Mouse (Mus musculus) midbrain, embryonic 12.5 days (tissue): ENCODE measurements around the gene Barhl2. TPM values are rescaled to one million over a fixed set of nuclear protein-coding genes. Genes with fewer than 3 reads are reported as not detected.
A peak's percentile ranks its signal among the peaks of the same experiment; 100 is the strongest.

ENCODE experiments used
- ATAC-seq: fragments of 200-750 bp; cut with Nextera tagmentation; 2 replicates; pipeline ENCODE4 v1.8.0; 2017; ENCODE audit warnings: low read depth, moderate TSS enrichment, moderate library complexity; ENCODE audit not compliant: low FRiP score
- H3K27ac ChIP-seq: fragments of 300-500 bp; sonication (generic); replicated peaks from 2 replicates; pipeline ENCODE4 v1.5.1; 2016; ENCODE audit warnings: mild to moderate bottlenecking
- H3K27me3 ChIP-seq: fragments of 300-500 bp; sonication (generic); 2 replicates; pipeline ENCODE4 v1.6.1; 2016; ENCODE audit warnings: mild to moderate bottlenecking
- H3K36me3 ChIP-seq: fragments of 300-500 bp; sonication (generic); 2 replicates; pipeline ENCODE4 v1.6.1; 2016
- H3K4me1 ChIP-seq: fragments of 300-500 bp; sonication (generic); 2 replicates; pipeline ENCODE4 v1.6.1; 2016
- H3K4me2 ChIP-seq: fragments of 300-500 bp; sonication (generic); replicated peaks from 2 replicates; pipeline ENCODE4 v1.6.1; 2016; ENCODE audit warnings: mild to moderate bottlenecking, moderate library complexity
- H3K4me3 ChIP-seq: fragments of 300-500 bp; sonication (generic); 2 replicates; pipeline ENCODE4 v1.5.1; 2016; ENCODE audit warnings: mild to moderate bottlenecking
- H3K9ac ChIP-seq: fragments of 300-500 bp; sonication (generic); replicated peaks from 2 replicates; pipeline ENCODE4 v1.6.1; 2016; ENCODE audit warnings: mild to moderate bottlenecking, moderate library complexity
- H3K9me3 ChIP-seq: fragments of 300-500 bp; sonication (generic); 2 replicates; pipeline ENCODE4 v1.6.1; 2016; ENCODE audit warnings: mild to moderate bottlenecking
- WGBS: fragments of 180-500 bp; shearing (Covaris S2); methylation state at CpG from one replicate; pipeline ENCODE4 v1.1.7; 2016; 5-methylcytosine and 5-hydroxymethylcytosine counted together
- polyA plus RNA-seq: library from polyadenylated mRNA; unstranded; fragments of >200 nt; fragmentation: Nextera tagmentation; extraction: Ambion mirVana; gene quantifications from 2 replicates; pipeline ENCODE4 v1.2.1, GENCODE M21; 2016

Barhl2 gene
- polyA plus RNA-seq, 1 experiment from 2014 or later, result 8.4 TPM

DNA sequence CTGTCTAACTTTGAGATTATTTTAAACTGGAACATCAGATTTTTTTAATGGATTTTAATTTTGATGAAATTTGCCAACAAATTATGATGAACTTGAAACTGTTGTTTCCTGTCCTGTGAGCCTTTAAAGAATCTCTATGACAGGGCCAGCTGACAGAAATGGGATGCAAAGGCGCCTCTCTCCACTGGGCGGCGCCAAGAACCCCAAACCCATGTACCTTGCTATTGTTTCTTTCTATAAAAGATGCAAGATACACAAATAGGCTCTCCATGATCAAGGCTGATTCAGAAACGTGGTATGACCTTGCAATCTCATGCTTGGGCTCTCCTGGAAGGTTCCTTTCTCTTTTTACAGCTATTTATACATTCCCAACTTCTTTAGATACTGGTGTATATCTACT, 3.9 kb upstream of the Barhl2 start:
- Histone ChIP-seq H3K27me3 (peaks cover 99% of the 10 kb centered on the region), H3K9ac (no peak overlapping the region), H3K36me3 (no peaks in the 10 kb centered on the region), H3K4me1 (peaks cover 67% of the 10 kb centered on the region), H3K27ac (no peak overlapping the region), H3K4me3 (no peak overlapping the region), H3K4me2 (no peak overlapping the region), H3K9me3 (no peaks in the 10 kb centered on the region)
- ATAC-seq, result no peak
- WGBS, result 0% methylated on average over 4 of the region's 4 CpGs

DNA sequence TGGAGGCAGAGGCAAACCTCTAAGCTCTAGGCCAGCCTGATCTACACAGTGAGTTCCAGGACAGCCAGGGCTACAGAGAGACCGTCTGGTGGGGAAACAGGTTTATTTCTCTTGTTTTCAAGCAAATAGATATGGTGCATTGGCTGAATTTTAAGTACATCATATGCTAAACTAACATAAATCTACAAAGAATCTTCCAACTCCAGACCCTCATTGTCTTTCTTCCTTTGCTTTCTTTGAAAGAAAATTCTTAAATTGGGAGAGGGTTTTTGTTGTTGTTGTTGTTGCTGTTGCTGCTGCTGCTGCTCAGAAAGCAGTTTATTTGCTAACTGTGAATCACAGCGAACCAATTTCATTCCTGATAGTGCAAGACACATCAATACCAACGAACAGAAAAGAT, 3.5 kb upstream of the Barhl2 start:
- Histone ChIP-seq H3K4me2 (no peak overlapping the region), H3K27me3 (peaks cover 96% of the 10 kb centered on the region), H3K4me1 (peaks cover 62% of the 10 kb centered on the region), H3K4me3 (no peak overlapping the region), H3K36me3 (no peaks in the 10 kb centered on the region), H3K9me3 (no peaks in the 10 kb centered on the region), H3K9ac (no peak overlapping the region), H3K27ac (no peak overlapping the region)
- 10% methylated on average over 3 of the region's 3 CpGs for WGBS
- ATAC-seq, result no peak

DNA sequence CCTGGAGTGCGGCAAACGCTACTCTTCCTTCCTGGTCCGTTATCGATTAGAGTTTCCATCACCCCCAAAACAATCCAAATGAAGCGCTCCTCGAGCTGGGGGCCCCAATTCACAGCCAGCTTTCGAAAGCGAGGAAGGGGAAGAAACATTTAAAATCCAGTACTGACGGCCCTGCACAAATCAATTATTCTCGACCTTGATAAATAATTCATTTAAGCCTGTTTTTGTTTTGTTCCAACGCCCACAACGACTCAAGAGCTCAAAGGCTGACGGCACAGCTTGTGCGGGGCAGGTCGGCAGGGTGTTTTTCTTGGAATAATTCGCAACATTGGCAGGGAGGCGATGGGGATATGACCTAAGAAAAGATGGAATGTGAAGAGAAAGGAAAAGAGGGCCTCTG, 2.6 kb upstream of the Barhl2 start:
- Histone ChIP-seq H3K4me1 (peaks cover 54% of the 10 kb centered on the region), H3K36me3 (no peaks in the 10 kb centered on the region), H3K4me3 (peak overlapping the region; percentile 69), H3K27ac (peak overlapping the region; percentile 73), H3K4me2 (peak overlapping the region; percentile 89), H3K27me3 (peaks cover 94% of the 10 kb centered on the region), H3K9me3 (no peaks in the 10 kb centered on the region), H3K9ac (no peak overlapping the region; the same call in 1 of the 2 replicates)
- 1% methylated on average over 17 of the region's 17 CpGs for WGBS
- ATAC-seq, result no peak

DNA sequence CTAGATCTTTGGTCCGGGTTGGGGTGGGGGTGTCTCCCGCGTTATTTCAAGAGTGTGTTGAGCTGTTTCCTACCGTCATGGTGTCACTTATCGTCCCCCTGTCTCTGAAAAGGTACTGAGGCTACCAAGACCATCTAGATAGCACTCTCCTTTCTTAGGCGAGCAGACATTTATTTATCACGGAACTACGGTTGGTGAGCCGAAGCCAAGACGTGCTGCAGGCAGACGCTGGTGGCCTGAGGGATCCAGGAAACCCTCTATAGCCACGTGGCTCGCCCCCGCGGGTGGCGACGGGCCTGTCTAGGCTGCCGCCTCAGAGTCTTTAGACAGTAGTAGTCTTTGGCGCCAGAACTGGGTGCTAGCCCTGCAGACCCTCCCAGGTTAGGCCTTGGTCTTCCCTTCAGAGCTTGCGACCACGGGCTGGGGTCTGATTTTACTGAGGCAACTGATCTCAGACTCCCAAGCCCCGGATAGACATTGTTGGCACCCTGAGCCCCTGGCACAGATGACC, 2.1 kb upstream of the Barhl2 start:
- Histone ChIP-seq H3K9ac (no peak overlapping the region; the same call in 1 of the 2 replicates), H3K9me3 (no peaks in the 10 kb centered on the region), H3K4me3 (peak overlapping the region; percentile 69), H3K4me1 (peaks cover 49% of the 10 kb centered on the region), H3K27ac (peak overlapping the region; percentile 73), H3K4me2 (peak overlapping the region; percentile 89), H3K27me3 (peaks cover 94% of the 10 kb centered on the region), H3K36me3 (no peaks in the 10 kb centered on the region)
- under 1% methylated on average over 22 of the region's 22 CpGs for WGBS
- ATAC-seq, result no peak

DNA sequence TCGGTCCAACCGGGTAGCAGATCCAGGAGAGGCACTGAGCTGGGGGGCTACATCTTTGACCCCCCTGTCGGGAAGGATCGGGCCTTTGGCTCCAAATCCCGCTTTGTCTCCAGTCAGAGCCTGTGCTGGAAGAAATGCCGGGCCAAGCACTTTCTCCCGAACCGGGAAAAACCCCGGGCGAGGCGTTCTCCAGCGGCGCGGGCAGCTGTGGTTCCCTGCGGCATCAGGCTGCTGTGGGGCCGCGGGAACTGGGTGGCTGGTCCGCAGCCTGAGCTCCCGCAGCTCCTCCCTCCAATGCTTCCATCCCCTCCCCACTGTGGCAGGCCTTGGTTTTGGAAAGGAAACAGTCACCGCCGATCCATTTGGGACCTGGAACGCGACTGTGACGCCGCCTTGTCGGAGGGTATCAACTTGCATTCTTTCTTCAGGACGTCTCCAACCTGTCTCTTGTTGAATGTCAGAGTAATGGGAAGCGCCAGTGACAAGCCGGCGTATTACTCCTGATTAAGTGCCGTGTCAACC, 1.2 kb upstream of the Barhl2 start:
- Histone ChIP-seq H3K4me1 (peaks cover 41% of the 10 kb centered on the region), H3K27me3 (peaks cover 94% of the 10 kb centered on the region), H3K4me2 (peak overlapping the region; percentile 89), H3K9me3 (no peaks in the 10 kb centered on the region), H3K4me3 (peak overlapping the region; percentile 69), H3K36me3 (no peaks in the 10 kb centered on the region), H3K27ac (peak overlapping the region; percentile 81), H3K9ac (peak overlapping the region; percentile 77)
- no peak; the same call in 1 of the 2 replicates for ATAC-seq
- under 1% methylated on average over 26 of the region's 31 CpGs for WGBS

DNA sequence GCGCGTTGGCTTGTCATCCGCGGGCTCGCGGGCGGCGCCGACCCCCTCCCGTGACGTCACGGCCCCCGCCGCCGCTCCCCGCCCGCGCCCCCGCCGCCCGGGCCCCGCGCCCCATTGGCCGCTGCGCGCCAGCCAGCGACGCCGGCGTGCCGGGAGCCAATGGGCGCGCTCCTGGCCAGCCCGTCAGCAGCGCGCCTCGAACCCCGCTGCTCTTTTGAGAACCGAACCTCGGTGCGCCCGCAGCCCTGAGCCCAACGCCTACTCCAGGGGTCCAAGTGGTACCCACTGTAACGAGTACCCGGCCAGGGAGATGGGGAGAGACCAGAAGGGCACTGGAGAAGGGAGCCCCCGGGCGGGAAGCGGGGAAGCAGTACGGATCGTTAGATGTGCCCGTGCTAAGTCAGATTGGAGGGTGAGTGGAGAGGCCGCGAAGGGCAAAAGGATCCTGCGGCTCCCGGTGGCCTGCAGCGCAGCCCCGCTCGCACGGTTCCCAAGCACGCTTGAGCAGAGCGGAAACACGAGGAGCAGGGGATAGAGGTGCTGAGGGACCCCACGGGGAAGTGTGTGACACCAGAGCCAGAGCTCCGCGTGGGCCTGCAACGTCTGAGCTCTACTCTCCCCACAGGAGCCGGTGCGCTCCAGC, 632 bp upstream of the Barhl2 start:
- peak overlapping the region; percentile 77 for H3K9ac ChIP-seq
- H3K4me3 ChIP-seq, result peak overlapping the region; percentile 69
- peaks cover 94% of the 10 kb centered on the region for H3K27me3 ChIP-seq
- H3K4me1 ChIP-seq, result peaks cover 38% of the 10 kb centered on the region
- H3K36me3 ChIP-seq, result no peaks in the 10 kb centered on the region
- ATAC-seq, result peak; percentile 88
- WGBS, result under 1% methylated on average over 50 of the region's 68 CpGs
- H3K9me3 ChIP-seq, result no peaks in the 10 kb centered on the region
- H3K4me2 ChIP-seq, result peak overlapping the region; percentile 89
- peak overlapping the region; percentile 89 for H3K27ac ChIP-seq

DNA sequence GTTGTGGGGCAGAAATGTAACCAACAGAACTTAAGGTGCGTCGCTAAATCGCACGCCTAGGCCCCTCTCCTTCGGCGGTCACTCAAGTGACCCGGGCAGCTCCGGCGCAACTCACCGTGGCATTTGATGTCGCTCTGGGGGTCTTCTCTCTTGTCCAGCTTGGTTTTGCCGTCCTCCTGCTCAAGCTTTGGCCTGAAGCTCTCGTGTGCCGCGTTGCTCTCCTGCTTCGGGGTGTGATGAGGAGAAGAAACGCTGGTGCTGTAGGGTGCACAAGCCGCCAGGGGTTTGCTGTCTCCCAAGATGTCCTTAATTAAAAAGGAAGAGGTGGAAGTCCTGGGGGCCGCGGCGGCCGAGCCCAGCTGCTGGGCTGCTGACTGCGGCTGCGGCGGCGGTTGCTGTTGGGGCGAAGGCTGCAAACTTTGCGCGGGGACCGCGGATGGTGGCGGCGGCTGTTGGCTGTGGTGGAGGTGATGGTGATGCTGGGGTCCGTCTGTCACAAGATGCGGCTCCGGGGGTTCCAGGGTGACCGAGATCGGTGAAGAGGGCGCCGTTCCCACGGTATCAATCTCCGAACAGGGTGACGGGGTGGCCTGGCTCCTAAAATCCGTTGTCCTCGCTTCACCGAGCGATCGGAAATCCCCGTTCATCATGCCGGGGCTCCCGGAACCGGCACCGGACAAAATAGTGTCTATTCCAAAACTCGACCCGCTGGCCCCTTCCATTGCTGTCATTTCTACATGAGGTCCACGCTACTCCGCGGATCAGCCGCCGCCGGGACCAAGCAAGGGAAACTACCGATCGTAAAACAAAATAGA, 648 bp downstream of the Barhl2 start:
- Histone ChIP-seq H3K4me3 (peak overlapping the region; percentile 69), H3K27me3 (peaks cover 91% of the 10 kb centered on the region), H3K27ac (peak overlapping the region; percentile 89), H3K9me3 (no peaks in the 10 kb centered on the region), H3K36me3 (no peaks in the 10 kb centered on the region), H3K9ac (peak overlapping the region; percentile 77), H3K4me1 (peaks cover 38% of the 10 kb centered on the region), H3K4me2 (peak overlapping the region; percentile 89)
- WGBS, result under 1% methylated on average over 63 of the region's 63 CpGs
- no peak for ATAC-seq

DNA sequence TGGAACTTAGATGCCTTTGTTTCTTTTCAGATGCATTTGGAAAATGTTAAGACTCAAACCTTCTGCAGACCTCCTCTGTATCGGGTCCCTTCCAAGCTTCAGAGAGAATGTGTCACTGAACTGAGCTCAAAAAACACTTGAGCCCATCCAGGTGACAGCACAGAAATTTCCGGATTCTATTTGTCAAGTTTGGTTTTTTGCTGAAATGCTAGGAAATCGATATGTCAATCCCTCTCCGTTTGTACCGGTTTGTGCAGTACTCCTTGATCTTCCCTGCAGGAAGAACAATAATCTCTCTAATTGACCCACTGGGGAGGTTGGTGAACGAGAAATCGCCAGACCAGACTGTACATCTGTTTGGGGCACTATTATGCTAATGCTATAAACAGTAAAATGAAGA, 2.0 kb downstream of the Barhl2 start:
- peaks cover 45% of the 10 kb centered on the region for H3K4me1 ChIP-seq
- H3K4me2 ChIP-seq, result peak overlapping the region; percentile 52
- peak overlapping the region; percentile 46 for H3K4me3 ChIP-seq

DNA sequence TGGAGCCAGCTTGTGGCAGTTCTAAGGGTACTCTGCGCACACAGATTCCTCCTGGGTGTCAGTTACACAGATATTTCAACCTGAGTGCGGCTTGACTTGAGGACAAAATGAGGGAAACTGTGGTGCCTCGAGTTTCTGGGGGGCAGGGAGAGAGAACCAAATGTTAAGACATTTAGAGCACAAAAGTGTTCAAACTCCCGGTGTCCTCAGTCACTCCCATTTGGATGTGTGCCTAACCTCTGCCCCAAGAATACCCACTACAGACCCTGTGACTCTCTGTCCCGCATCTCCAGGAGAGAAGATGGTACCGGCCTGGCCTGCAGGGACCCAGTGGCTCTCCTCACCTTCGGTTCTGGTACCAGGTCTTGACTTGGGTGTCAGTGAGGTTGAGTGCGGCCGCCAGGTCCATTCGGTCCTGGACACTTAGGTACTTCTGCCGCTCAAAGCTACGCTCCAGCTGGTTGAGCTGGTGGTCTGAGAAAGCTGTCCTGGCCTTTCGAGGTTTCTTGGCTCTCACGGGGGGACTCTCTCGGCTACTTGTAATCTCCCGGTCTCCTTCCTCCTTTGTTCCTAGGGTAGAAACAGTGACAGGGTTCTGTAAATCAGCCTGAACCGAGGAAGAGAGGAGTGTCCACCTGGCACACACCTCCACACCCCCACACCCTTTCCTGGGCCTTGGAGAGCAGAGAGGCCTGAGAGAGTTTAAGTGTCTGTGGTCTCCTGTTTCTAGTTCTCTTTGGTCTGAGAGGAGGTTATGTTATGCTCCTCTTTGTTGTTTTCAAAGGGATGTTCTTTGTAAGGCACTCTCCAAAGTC, 2.7 kb downstream of the Barhl2 start:
- Histone ChIP-seq H3K27ac (peak overlapping the region; percentile 90), H3K9ac (peak overlapping the region; percentile 73), H3K36me3 (no peaks in the 10 kb centered on the region), H3K9me3 (no peaks in the 10 kb centered on the region), H3K4me2 (peak overlapping the region; percentile 52), H3K4me1 (peaks cover 47% of the 10 kb centered on the region), H3K4me3 (peak overlapping the region; percentile 46), H3K27me3 (peaks cover 91% of the 10 kb centered on the region)
- no peak for ATAC-seq
- 3% methylated on average over 17 of the region's 17 CpGs for WGBS

More for the DNA sequence above, 2.0 kb downstream of the Barhl2 start:
- ATAC-seq, result no peak
- Histone ChIP-seq H3K27ac (peak overlapping the region; percentile 90), H3K9ac (peak overlapping the region; percentile 73), H3K27me3 (peaks cover 91% of the 10 kb centered on the region), H3K9me3 (no peaks in the 10 kb centered on the region), H3K36me3 (no peaks in the 10 kb centered on the region)
- 2% methylated on average over 7 of the region's 7 CpGs for WGBS

DNA sequence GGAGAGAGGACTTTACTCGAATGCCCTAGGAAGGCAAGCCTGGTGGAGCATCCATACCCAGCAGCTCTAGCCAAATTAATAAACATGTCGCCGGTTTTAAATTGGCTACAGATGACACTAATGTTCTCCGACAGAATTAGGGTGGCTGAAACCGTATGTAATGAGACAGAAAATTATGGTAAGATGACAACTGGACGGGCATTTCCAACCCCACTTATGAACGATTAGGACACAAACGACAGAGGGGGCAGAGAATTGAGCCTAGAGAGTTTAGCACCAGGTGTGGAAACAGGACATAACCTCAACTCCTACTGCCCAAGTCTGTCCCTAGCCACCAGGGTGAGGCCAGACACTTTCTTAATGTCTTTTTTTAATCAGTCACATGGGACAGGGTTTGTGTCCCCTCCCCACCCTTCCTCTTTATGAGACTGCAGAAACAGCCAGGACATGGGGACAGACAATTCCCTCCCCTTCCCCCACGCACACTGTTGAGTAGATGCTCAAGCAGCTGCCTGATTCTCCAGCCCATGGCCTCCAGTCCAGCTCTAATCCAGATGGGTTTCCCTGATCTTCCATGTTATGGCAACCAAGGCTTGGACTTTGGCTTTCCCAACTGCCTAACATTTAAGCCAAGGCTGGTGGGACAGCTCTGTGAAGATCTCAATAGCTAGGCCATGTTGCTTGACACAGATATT, 3.4 kb downstream of the Barhl2 start:
- Histone ChIP-seq H3K4me1 (peaks cover 41% of the 10 kb centered on the region), H3K27ac (peak overlapping the region; percentile 90), H3K4me3 (peak overlapping the region; percentile 46), H3K27me3 (peaks cover 91% of the 10 kb centered on the region), H3K36me3 (no peaks in the 10 kb centered on the region), H3K4me2 (peak overlapping the region; percentile 52), H3K9me3 (no peaks in the 10 kb centered on the region), H3K9ac (peak overlapping the region; percentile 73)
- ATAC-seq, result no peak
- WGBS, result 1% methylated on average over 9 of the region's 9 CpGs

DNA sequence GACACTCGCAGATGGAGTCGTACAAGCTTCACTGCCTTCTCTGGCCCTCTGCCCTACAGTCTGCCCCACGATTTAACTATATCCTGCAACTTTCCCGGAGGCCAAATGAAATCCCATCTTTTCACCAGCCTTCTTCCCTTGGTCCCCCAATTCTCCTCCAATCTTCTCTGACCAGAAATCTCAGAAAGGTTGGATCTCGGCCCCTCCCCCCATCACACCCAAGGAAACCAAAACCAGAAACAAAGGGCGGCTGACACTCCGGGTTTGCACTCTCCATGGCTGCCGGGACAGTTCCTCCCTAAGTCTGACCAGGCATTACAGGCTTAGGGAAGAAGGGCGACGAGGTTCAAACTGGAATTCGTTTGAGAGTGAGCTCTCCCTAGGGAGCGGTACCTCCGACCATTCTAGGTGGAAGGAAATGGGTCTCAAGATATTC, 4.1 kb downstream of the Barhl2 start:
- Histone ChIP-seq H3K9me3 (no peaks in the 10 kb centered on the region), H3K4me3 (peak overlapping the region; percentile 46), H3K27ac (peak overlapping the region; percentile 90), H3K27me3 (peaks cover 91% of the 10 kb centered on the region), H3K36me3 (no peaks in the 10 kb centered on the region), H3K4me2 (peak overlapping the region; percentile 52), H3K4me1 (peaks cover 37% of the 10 kb centered on the region), H3K9ac (peak overlapping the region; percentile 73)
- under 1% methylated on average over 13 of the region's 13 CpGs for WGBS
- no peak for ATAC-seq
